Comparison of ENCODE assay signal across 8 mouse cellular contexts in the genomic region with DNA sequence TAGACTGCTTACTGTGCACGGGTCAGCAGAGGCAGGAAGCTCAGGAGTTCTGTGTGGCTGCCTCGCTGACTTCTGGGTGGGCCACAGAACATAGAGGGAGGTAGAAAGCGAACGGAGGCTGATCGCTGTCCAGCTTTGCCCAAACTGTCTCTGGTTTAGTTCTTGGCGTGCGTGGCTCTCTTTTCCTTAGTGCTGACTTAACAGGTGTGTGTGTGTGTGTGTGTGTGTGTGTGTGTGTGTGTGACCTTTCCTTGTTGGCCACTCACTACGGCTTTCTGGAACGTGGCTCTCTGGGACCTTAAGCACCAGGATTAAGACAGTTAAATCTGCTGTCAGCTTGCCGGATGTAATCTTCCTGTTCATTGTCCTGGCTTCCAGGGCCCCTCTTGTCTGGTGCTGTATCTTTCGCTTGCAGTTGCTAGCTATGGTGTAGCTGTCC. TPM values are rescaled to one million over a fixed set of nuclear protein-coding genes. Genes with fewer than 3 reads are reported as not detected.
DNase-seq lines count a peak whose midpoint lies in the region; ATAC-seq and TF ChIP-seq lines count a peak whose summit lies in the region.

No protein-coding gene starts in this region.

- DNase-seq in forebrain, embryonic 14.5 days (ENCODE audit: low spot score), result no peak
- DNase-seq in heart, embryonic 10.5 days (ENCODE audit: low spot score), result no peak
- DNase-seq in kidney, postnatal 0 days (ENCODE audit: low spot score), result peak; percentile 58
- peak; percentile 45 for DNase-seq in midbrain, embryonic 14.5 days
- DNase-seq in adrenal gland, adult 18-20 months (ENCODE audit: low spot score in 2 of 2), result no peak

- TF ChIP-seq CTCF in kidney, postnatal 0 days (IDR thresholded peaks at IDR 0.05; ENCODE audit: low read depth), result no peak

- no peaks in the 10 kb centered on the region for H3K9me3 ChIP-seq in forebrain, embryonic 12.5 days
- no peaks in the 10 kb centered on the region for H3K9me3 ChIP-seq in forebrain, embryonic 14.5 days (replicated peaks; ENCODE audit: control insufficient read depth, low read length)
- no peaks in the 10 kb centered on the region for H3K9me3 ChIP-seq in heart, embryonic 10.5 days
- no peaks in the 10 kb centered on the region for H3K9me3 ChIP-seq in kidney, postnatal 0 days (replicated peaks; ENCODE audit: low read length)
- no peaks in the 10 kb centered on the region for H3K9me3 ChIP-seq in midbrain, embryonic 14.5 days (ENCODE audit: control insufficient read depth, low read length)

- H3K36me3 ChIP-seq in forebrain, embryonic 12.5 days (replicated peaks), result no peaks in the 10 kb centered on the region
- H3K36me3 ChIP-seq in forebrain, embryonic 14.5 days (ENCODE audit: control insufficient read depth, insufficient read depth, low read length), result no peaks in the 10 kb centered on the region
- no peaks in the 10 kb centered on the region for H3K36me3 ChIP-seq in heart, embryonic 10.5 days
- no peaks in the 10 kb centered on the region for H3K36me3 ChIP-seq in kidney, postnatal 0 days (ENCODE audit: insufficient read depth, low read length)
- H3K36me3 ChIP-seq in midbrain, embryonic 14.5 days (ENCODE audit: control insufficient read depth, insufficient read depth, low read length), result no peaks in the 10 kb centered on the region

- 34% methylated on average over 11 of the region's 11 CpGs for WGBS in forebrain, embryonic 12.5 days
- 40% methylated on average over 11 of the region's 11 CpGs for WGBS in forebrain, embryonic 14.5 days
- WGBS in heart, embryonic 10.5 days, result 9% methylated on average over 11 of the region's 11 CpGs
- 21% methylated on average over 11 of the region's 11 CpGs for WGBS in kidney, postnatal 0 days
- WGBS in midbrain, embryonic 14.5 days, result 22% methylated on average over 11 of the region's 11 CpGs

- H3K27me3 ChIP-seq in forebrain, embryonic 12.5 days, result no peaks in the 10 kb centered on the region
- H3K27me3 ChIP-seq in forebrain, embryonic 14.5 days (replicated peaks; ENCODE audit: control insufficient read depth, insufficient read depth, low read length), result no peaks in the 10 kb centered on the region
- H3K27me3 ChIP-seq in heart, embryonic 10.5 days (ENCODE audit: insufficient read depth, poor library complexity, severe bottlenecking), result no peaks in the 10 kb centered on the region
- no peaks in the 10 kb centered on the region for H3K27me3 ChIP-seq in kidney, postnatal 0 days (ENCODE audit: insufficient read depth, low read length)
- no peaks in the 10 kb centered on the region for H3K27me3 ChIP-seq in midbrain, embryonic 14.5 days (ENCODE audit: control insufficient read depth, insufficient read depth, low read length)

- no peak for ATAC-seq in forebrain, embryonic 12.5 days (ENCODE audit: low FRiP score)
- no peak for ATAC-seq in forebrain, embryonic 14.5 days
- ATAC-seq in kidney, postnatal 0 days (replicated peaks; ENCODE audit: low FRiP score, low read depth), result no peak
- no peak for ATAC-seq in midbrain, embryonic 14.5 days (ENCODE audit: low FRiP score, low TSS enrichment)
- no peak for ATAC-seq in frontal cortex, adult (ENCODE audit: low TSS enrichment)
- ATAC-seq in megakaryocyte-erythroid progenitor cell, adult 5-6 weeks (replicated peaks; ENCODE audit: low FRiP score, low TSS enrichment, poor library complexity, severe bottlenecking), result no peak

- no peak overlapping the region for H3K4me3 ChIP-seq in forebrain, embryonic 12.5 days (replicated peaks)
- H3K4me3 ChIP-seq in forebrain, embryonic 14.5 days (ENCODE audit: low read depth, low read length), result no peak overlapping the region
- peak overlapping the region; percentile 43 for H3K4me3 ChIP-seq in heart, embryonic 10.5 days
- no peak overlapping the region for H3K4me3 ChIP-seq in kidney, postnatal 0 days (replicated peaks; ENCODE audit: low read depth, low read length)
- no peak overlapping the region for H3K4me3 ChIP-seq in midbrain, embryonic 14.5 days (replicated peaks; ENCODE audit: low read depth, low read length)

- no peak overlapping the region for H3K9ac ChIP-seq in forebrain, embryonic 12.5 days
- H3K9ac ChIP-seq in forebrain, embryonic 14.5 days (ENCODE audit: low read length), result no peak overlapping the region
- no peak overlapping the region for H3K9ac ChIP-seq in kidney, postnatal 0 days (ENCODE audit: low read depth, low read length)
- no peak overlapping the region for H3K9ac ChIP-seq in midbrain, embryonic 14.5 days (replicated peaks; ENCODE audit: low read length)

- peaks cover 50% of the 10 kb centered on the region for H3K4me1 ChIP-seq in forebrain, embryonic 12.5 days
- H3K4me1 ChIP-seq in forebrain, embryonic 14.5 days (ENCODE audit: control insufficient read depth, insufficient read depth, low read length), result peaks cover 5% of the 10 kb centered on the region; the same call in 1 of the 2 replicates
- peaks cover 74% of the 10 kb centered on the region for H3K4me1 ChIP-seq in heart, embryonic 10.5 days
- peaks cover 27% of the 10 kb centered on the region for H3K4me1 ChIP-seq in kidney, postnatal 0 days (replicated peaks; ENCODE audit: insufficient read depth, low read length)
- 0 out of 2 replicates have a peak, but pooled peaks cover 6% of the 10 kb centered on the region for H3K4me1 ChIP-seq in midbrain, embryonic 14.5 days (ENCODE audit: control insufficient read depth, insufficient read depth, low read length)

- H3K27ac ChIP-seq in forebrain, embryonic 12.5 days, result no peak overlapping the region
- H3K27ac ChIP-seq in forebrain, embryonic 14.5 days (ENCODE audit: low read depth, low read length), result no peak overlapping the region
- peak overlapping the region; percentile 77 for H3K27ac ChIP-seq in heart, embryonic 10.5 days
- H3K27ac ChIP-seq in kidney, postnatal 0 days, result no peak overlapping the region; the same call in 1 of the 2 replicates
- H3K27ac ChIP-seq in midbrain, embryonic 14.5 days (replicated peaks; ENCODE audit: low read depth, low read length), result no peak overlapping the region

- 0 out of 2 replicates have a peak overlapping the region, but pooled peaks have one; percentile 8 for H3K4me2 ChIP-seq in forebrain, embryonic 12.5 days
- H3K4me2 ChIP-seq in forebrain, embryonic 14.5 days (ENCODE audit: low read length), result no peak overlapping the region
- no peak overlapping the region for H3K4me2 ChIP-seq in kidney, postnatal 0 days (ENCODE audit: low read length)
- peak overlapping the region; percentile 32 for H3K4me2 ChIP-seq in midbrain, embryonic 14.5 days (ENCODE audit: low read length)

RNA-seq across cellular contexts. Expression of gene Syne2, which starts 18.6 kb away (rescaled TPM):
- 141 and 143 TPM in 2 replicates for polyA plus RNA-seq in forebrain, embryonic 12.5 days (2016; fragmentation: Nextera tagmentation; extraction: Ambion mirVana)
- polyA plus RNA-seq in forebrain, embryonic 14.5 days (2014; fragmentation: Nextera tagmentation; extraction: Ambion mirVana), result 62.0 and 84.9 TPM in 2 replicates
- polyA plus RNA-seq in heart, embryonic 10.5 days (2016; fragmentation: Nextera tagmentation; extraction: Ambion mirVana), result 62.4 and 67.6 TPM in 2 replicates
- 37.2 and 47.5 TPM in 2 replicates for polyA plus RNA-seq in kidney, postnatal 0 days (2015; fragmentation: Nextera tagmentation; extraction: Ambion mirVana)
- 45.0 and 63.5 TPM in 2 replicates for polyA plus RNA-seq in midbrain, embryonic 14.5 days (2014; fragmentation: Nextera tagmentation; extraction: Ambion mirVana)
- 10 to 100 TPM; 33.2 to 39.7 TPM for total RNA-seq in adrenal gland, adult 18-20 months (2021)
- 2.7 and 8.0 TPM in 2 replicates for total RNA-seq in megakaryocyte-erythroid progenitor cell, adult 5-6 weeks (2014; fragmentation: Nextera tagmentation)
- 1.2 and 5.9 TPM in 2 replicates for total RNA-seq in megakaryocyte-erythroid progenitor cell, adult 5-6 weeks (2017)

Comparison
In these comparisons a context has a peak if more than half of its experiments do, and no peak if none do; other contexts are left out.
1. H3K4me2 ChIP-seq: peak in forebrain, embryonic 12.5 days (single experiment) and midbrain, embryonic 14.5 days (single experiment); none in forebrain, embryonic 14.5 days (single experiment) and kidney, postnatal 0 days (single experiment).
2. DNase-seq: peak in kidney, postnatal 0 days (single experiment) and midbrain, embryonic 14.5 days (single experiment); none in forebrain, embryonic 14.5 days (single experiment), heart, embryonic 10.5 days (single experiment) and adrenal gland, adult 18-20 months (0 of 2).